Mouse (Mus musculus) midbrain, postnatal 0 days (tissue): ENCODE measurements around the gene Olfr974. TPM values are rescaled to one million over a fixed set of nuclear protein-coding genes. Genes with fewer than 3 reads are reported as not detected.
"Not testable (repeated sequence)": the region's sequence is repeated elsewhere in the genome, so short reads cannot be mapped to it uniquely, and the experiment has no call there.

ENCODE experiments used
- ATAC-seq: fragments of 200-750 bp; cut with Nextera tagmentation; 2 replicates; pipeline ENCODE4 v1.8.0; 2017; ENCODE audit warnings: moderate number of reproducible peaks, mild to moderate bottlenecking, moderate TSS enrichment, moderate library complexity; ENCODE audit not compliant: low FRiP score
- DNase-seq: peaks from one replicate; pipeline ENCODE4 v3.0.0-alpha.2; 2015; ENCODE audit warnings: low spot score
- H3K27ac ChIP-seq: fragments of 300-500 bp; sonication (generic); 2 replicates; pipeline ENCODE4 v1.5.1; 2014; ENCODE audit warnings: low read depth, mild to moderate bottlenecking, low read length, mixed read lengths
- H3K27me3 ChIP-seq: fragments of 300-500 bp; sonication (generic); 2 replicates; pipeline ENCODE4 v1.6.1; 2014; ENCODE audit warnings: low read length, control low read depth, mixed read lengths; ENCODE audit not compliant: insufficient read depth
- H3K36me3 ChIP-seq: fragments of 300-500 bp; sonication (generic); 2 replicates; pipeline ENCODE4 v1.6.1; 2014; ENCODE audit warnings: low read length, control low read depth, mixed read lengths; ENCODE audit not compliant: insufficient read depth
- H3K4me1 ChIP-seq: fragments of 300-500 bp; sonication (generic); 2 replicates; pipeline ENCODE4 v1.6.1; 2014; ENCODE audit warnings: mild to moderate bottlenecking, control low read depth, antibody characterized with exemption, low read length, mixed read lengths; ENCODE audit not compliant: insufficient read depth
- H3K4me2 ChIP-seq: fragments of 300-500 bp; sonication (generic); 2 replicates; pipeline ENCODE4 v1.6.1; 2014; ENCODE audit warnings: low read depth, mild to moderate bottlenecking, low read length, mixed read lengths; ENCODE audit not compliant: poor library complexity, severe bottlenecking
- H3K4me3 ChIP-seq: fragments of 300-500 bp; sonication (generic); 2 replicates; pipeline ENCODE4 v1.5.1; 2014; ENCODE audit warnings: low read depth, mild to moderate bottlenecking, low read length, moderate library complexity
- H3K9ac ChIP-seq: fragments of 300-500 bp; sonication (generic); replicated peaks from 2 replicates; pipeline ENCODE4 v1.6.1; 2014; ENCODE audit warnings: mild to moderate bottlenecking, low read length, moderate library complexity, mixed read lengths; ENCODE audit not compliant: poor library complexity, severe bottlenecking
- H3K9me3 ChIP-seq: fragments of 300-500 bp; sonication (generic); 2 replicates; pipeline ENCODE4 v1.6.1; 2016; ENCODE audit warnings: low read length, control low read depth
- CTCF ChIP-seq: IDR thresholded peaks from 2 replicates; pipeline ENCODE4 v1.5.1; 2016; ENCODE audit warnings: antibody characterized with exemption, mild to moderate bottlenecking
- WGBS: fragments of 180-500 bp; shearing (Covaris S2); extraction: QIAGEN DNeasy Blood & Tissue Kit; methylation state at CpG from one replicate; pipeline ENCODE4 v1.1.7; 2014; 5-methylcytosine and 5-hydroxymethylcytosine counted together
- polyA plus RNA-seq: library from polyadenylated mRNA; unstranded; fragments of >200 nt; fragmentation: Nextera tagmentation; extraction: Ambion mirVana; gene quantifications from 2 replicates; pipeline ENCODE4 v1.2.1, GENCODE M21; 2015
- total RNA-seq: library from RNA; depleted of rRNA; stranded (reverse); fragments of >200 nt; gene quantifications from 2 replicates; pipeline ENCODE4 v1.2.3, GENCODE M21; 2014; rRNA removed

The Olfr974 gene
- not detected in 2 replicates for total RNA-seq
- 0.10 TPM in 1 of 2 replicates, not detected in the other for polyA plus RNA-seq

GRCm38 (mm10) chr9:39937201-39937600, at the start of gene Olfr974:
TSS of gene Olfr974 (plus strand) at chr9:39937501.
- H3K4me2 ChIP-seq: no peak within 1 kb of the TSS
- H3K4me3 ChIP-seq: no peak within 1 kb of the TSS
- WGBS: 81% methylated on average over 1 of the region's 1 CpGs
- DNase-seq: no peak
- ATAC-seq: no peak
- H3K27me3 ChIP-seq: no peaks in the 10 kb centered on the region
- no peaks in the 10 kb centered on the region for H3K4me1 ChIP-seq
- H3K27ac ChIP-seq: no peak within 1 kb of the TSS
- H3K36me3 ChIP-seq: no peaks in the 10 kb centered on the region
- TF ChIP-seq CTCF: no peak
- H3K9me3 ChIP-seq: no peaks in the 10 kb centered on the region
- H3K9ac ChIP-seq: no peak within 1 kb of the TSS

- TF ChIP-seq CTCF: no peak
- H3K9me3 ChIP-seq: no peaks in the 10 kb centered on the region
- H3K27ac ChIP-seq: no peak overlapping the region
- H3K4me3 ChIP-seq: no peak overlapping the region
- no peaks in the 10 kb centered on the region for H3K27me3 ChIP-seq
- no peak overlapping the region for H3K9ac ChIP-seq
- H3K36me3 ChIP-seq: no peaks in the 10 kb centered on the region
- DNase-seq (no peak), ATAC-seq (no peak)
- no peaks in the 10 kb centered on the region for H3K4me1 ChIP-seq
- WGBS: 77% methylated on average over 6 of the region's 6 CpGs
- H3K4me2 ChIP-seq: no peak overlapping the region
Measured at GRCm38 (mm10) chr9:39905106-39905505, 32.2 kb upstream of the Olfr974 start.

- H3K9me3 ChIP-seq: no peaks in the 10 kb centered on the region
- H3K4me2 ChIP-seq: no peak within 1 kb of the TSS
- H3K9ac ChIP-seq: no peak within 1 kb of the TSS
- DNase-seq (no peak), ATAC-seq (no peak)
- no peaks in the 10 kb centered on the region for H3K27me3 ChIP-seq
- H3K36me3 ChIP-seq: no peaks in the 10 kb centered on the region
- TF ChIP-seq CTCF: no peak
- WGBS: 69% methylated on average over 2 of the region's 2 CpGs
- no peak within 1 kb of the TSS for H3K27ac ChIP-seq
- no peak within 1 kb of the TSS for H3K4me3 ChIP-seq
- no peaks in the 10 kb centered on the region for H3K4me1 ChIP-seq
Measured at GRCm38 (mm10) chr9:39907036-39907435, 30.3 kb upstream of the Olfr974 start, which contains the start of gene Olfr229. TSS of gene Olfr229 (plus strand) at chr9:39907336.

GRCm38 (mm10) chr9:39909939-39910338, 27.4 kb upstream of the Olfr974 start:
- WGBS: 86% methylated on average over 3 of the region's 3 CpGs
- no peaks in the 10 kb centered on the region for H3K27me3 ChIP-seq
- no peaks in the 10 kb centered on the region for H3K4me1 ChIP-seq
- no peak overlapping the region for H3K4me3 ChIP-seq
- no peaks in the 10 kb centered on the region for H3K36me3 ChIP-seq
- H3K4me2 ChIP-seq: no peak overlapping the region
- TF ChIP-seq CTCF: no peak
- no peak for ATAC-seq
- no peak overlapping the region for H3K9ac ChIP-seq
- H3K9me3 ChIP-seq: no peaks in the 10 kb centered on the region
- H3K27ac ChIP-seq: no peak overlapping the region
- no peak for DNase-seq

GRCm38 (mm10) chr9:39927975-39928836, 9.1 kb upstream of the Olfr974 start:
- not testable (repeated sequence) for H3K4me1 ChIP-seq, H3K36me3 ChIP-seq, H3K4me2 ChIP-seq, H3K27ac ChIP-seq, DNase-seq, H3K9me3 ChIP-seq, H3K4me3 ChIP-seq, H3K9ac ChIP-seq, H3K27me3 ChIP-seq
- no CpG with 5 or more reads among the region's 4 CpGs for WGBS
- ATAC-seq: peak; percentile 93

DNA sequence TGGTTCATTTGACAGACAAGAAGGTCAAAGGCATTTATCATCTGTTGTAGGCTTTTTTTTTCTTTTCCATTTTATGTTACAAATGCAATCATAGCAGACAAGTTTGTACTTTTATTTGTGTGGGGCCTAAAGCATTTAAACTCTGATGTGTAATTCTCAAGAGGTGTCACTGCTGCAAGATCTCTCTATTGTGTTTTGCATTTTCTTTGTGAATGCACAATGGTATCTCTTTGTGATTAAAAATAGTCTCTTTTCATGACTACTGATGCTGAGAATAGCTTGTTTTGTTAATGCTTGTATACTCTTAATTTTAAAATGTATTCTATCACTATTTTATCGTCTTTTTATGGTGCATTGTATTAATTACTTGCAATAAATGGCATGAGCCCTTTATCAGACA, 8.5 kb upstream of the Olfr974 start:
- H3K9me3 ChIP-seq, H3K9ac ChIP-seq, H3K36me3 ChIP-seq, H3K4me2 ChIP-seq, DNase-seq, H3K27me3 ChIP-seq, H3K4me3 ChIP-seq, H3K4me1 ChIP-seq, H3K27ac ChIP-seq: not testable (repeated sequence)
- ATAC-seq: 0 out of 2 replicates have a peak, but pooled peaks have one; percentile 20
- 41% methylated on average over 1 of the region's 1 CpGs for WGBS
